Mouse (Mus musculus) mouse trophoblast stem cell (cell line): ENCODE measurements at regions not wholly inside any gene's neighbourhood (a gene's known extent, or its start where the extent isn't known, plus 50 kb on each side); places are given as distances from the start of the nearest gene placed in this dataset.

Source experiments
- in situ Hi-C, 2 experiments: fragments of 300-500 bp; cut with MseI, MboI; formaldehyde crosslinking; loops; 2 replicates in 1 of 2; 3 replicates in 1 of 2; pipeline ENCODE4 v1.15.1; 2025

- in situ Hi-C loops: no loop called here
Observed at GRCm38 (mm10) chr5:64498431-64498830, 304.8 kb upstream of the Klf3 start.

GRCm38 (mm10) chr5:64499131-64499530, 304.1 kb upstream of the Klf3 start:
- in situ Hi-C loops: no loop called here

- in situ Hi-C loops: loop anchor here in 1 of 2 experiments (5.0 kb wide), 1 partner anchor 312 kb away; no protein-coding TSS in a partner anchor
Observed at GRCm38 (mm10) chr5:64500413-64500812, 302.8 kb upstream of the Klf3 start.

- in situ Hi-C loops: loop anchor here in 1 of 2 experiments (5.0 kb wide), 1 partner anchor 311 kb away; no protein-coding TSS in a partner anchor
Observed at GRCm38 (mm10) chr5:64500866-64501265, 302.3 kb upstream of the Klf3 start.

GRCm38 (mm10) chr5:64501746-64502145, 301.4 kb upstream of the Klf3 start:
- in situ Hi-C loops: loop anchor here in 1 of 2 experiments (5.0 kb wide), 1 partner anchor 311 kb away; no protein-coding TSS in a partner anchor

GRCm38 (mm10) chr5:64503514-64503913, 299.7 kb upstream of the Klf3 start:
- in situ Hi-C loops: loop anchor here in 1 of 2 experiments (5.0 kb wide), 1 partner anchor 309 kb away; no protein-coding TSS in a partner anchor

- in situ Hi-C loops: loop anchor here in 1 of 2 experiments (5.0 kb wide), 1 partner anchor 308 kb away; no protein-coding TSS in a partner anchor
Observed at GRCm38 (mm10) chr5:64504507-64504906, 298.7 kb upstream of the Klf3 start.

GRCm38 (mm10) chr5:64505227-64505834, 297.9 kb upstream of the Klf3 start:
- in situ Hi-C loops: loop anchor here in 1 of 2 experiments (5.0 kb wide), 1 partner anchor 307 kb away; no protein-coding TSS in a partner anchor

- in situ Hi-C loops: loop anchor here in 1 of 2 experiments (5.0 kb wide), 1 partner anchor 306 kb away; no protein-coding TSS in a partner anchor
Observed at GRCm38 (mm10) chr5:64505835-64506600, 297.2 kb upstream of the Klf3 start.

- in situ Hi-C loops: loop anchor here in 1 of 2 experiments (5.0 kb wide), 1 partner anchor 304 kb away; no protein-coding TSS in a partner anchor
Observed at GRCm38 (mm10) chr5:64508565-64508964, 294.6 kb upstream of the Klf3 start.

- in situ Hi-C loops: no loop called here
Observed at GRCm38 (mm10) chr5:64513155-64513945, 289.8 kb upstream of the Klf3 start.

GRCm38 (mm10) chr5:64516115-64516665, 287.0 kb upstream of the Klf3 start:
- in situ Hi-C loops: no loop called here

GRCm38 (mm10) chr5:64517241-64517640, 285.9 kb upstream of the Klf3 start:
- in situ Hi-C loops: no loop called here

- in situ Hi-C loops: no loop called here
Observed at GRCm38 (mm10) chr5:64517835-64518234, 285.4 kb upstream of the Klf3 start.

GRCm38 (mm10) chr5:64519036-64519435, 284.2 kb upstream of the Klf3 start:
- in situ Hi-C loops: no loop called here

- in situ Hi-C loops: no loop called here
Observed at GRCm38 (mm10) chr5:64519731-64520130, 283.5 kb upstream of the Klf3 start.

GRCm38 (mm10) chr5:64521401-64521800, 281.8 kb upstream of the Klf3 start:
- in situ Hi-C loops: no loop called here

- in situ Hi-C loops: no loop called here
Observed at GRCm38 (mm10) chr5:64521969-64522368, 281.2 kb upstream of the Klf3 start.

- in situ Hi-C loops: no loop called here
Observed at GRCm38 (mm10) chr5:64526521-64526920, 276.7 kb upstream of the Klf3 start.

- in situ Hi-C loops: no loop called here
Observed at GRCm38 (mm10) chr5:64527962-64528361, 275.2 kb upstream of the Klf3 start.

- in situ Hi-C loops: no loop called here
Observed at GRCm38 (mm10) chr5:64534371-64534770, 268.8 kb upstream of the Klf3 start.
